Mouse (Mus musculus): ENCODE data around the gene Lbx2.

The Lbx2 gene

GRCm38 (mm10) chr6:83108762-83109668 lies 22.8 kb downstream of the Lbx2 start, which contains the start of gene Mrpl53:
Gene Mrpl53 (plus strand): TSS chr6:83109040.
- peak; percentile 91 for DNase-seq (ENCODE audit: low read depth)

- no peak for DNase-seq (ENCODE audit: low read depth)
Observed at GRCm38 (mm10) chr6:83111510-83112136, 25.5 kb downstream of the Lbx2 start.

GRCm38 (mm10) chr6:83115011-83115671 lies 29.0 kb downstream of the Lbx2 start, which contains the start of gene Mogs:
Gene Mogs (plus strand): TSS chr6:83115496.
- DNase-seq (ENCODE audit: low read depth), result peak; percentile 97

GRCm38 (mm10) chr6:83115682-83116372 lies 29.7 kb downstream of the Lbx2 start:
- no peak for DNase-seq (ENCODE audit: low read depth)

GRCm38 (mm10) chr6:83116373-83117164 lies 30.4 kb downstream of the Lbx2 start:
- DNase-seq (ENCODE audit: low read depth), result no peak

GRCm38 (mm10) chr6:83117165-83117438 lies 30.9 kb downstream of the Lbx2 start:
- no peak for DNase-seq (ENCODE audit: low read depth)

GRCm38 (mm10) chr6:83117616-83118015 lies 31.4 kb downstream of the Lbx2 start:
- no peak for DNase-seq (ENCODE audit: low read depth)

- no peak for DNase-seq (ENCODE audit: low read depth)
Observed at GRCm38 (mm10) chr6:83118369-83118768, 32.2 kb downstream of the Lbx2 start.

GRCm38 (mm10) chr6:83118825-83119733 lies 32.9 kb downstream of the Lbx2 start:
- DNase-seq (ENCODE audit: low read depth), result no peak

GRCm38 (mm10) chr6:83119734-83120051 lies 33.5 kb downstream of the Lbx2 start:
- DNase-seq (ENCODE audit: low read depth), result no peak

GRCm38 (mm10) chr6:83120930-83121862 lies 35.0 kb downstream of the Lbx2 start, which contains the start of gene Wbp1:
Gene Wbp1 (minus strand): TSS chr6:83121559.
- DNase-seq (ENCODE audit: low read depth), result peak; percentile 99

- no peak for DNase-seq (ENCODE audit: low read depth)
Observed at GRCm38 (mm10) chr6:83121863-83122710, 35.9 kb downstream of the Lbx2 start.

GRCm38 (mm10) chr6:83122961-83123360 lies 36.8 kb downstream of the Lbx2 start:
- no peak for DNase-seq (ENCODE audit: low read depth)

- peak; percentile 99 for DNase-seq (ENCODE audit: low read depth)
Observed at GRCm38 (mm10) chr6:83124851-83125312, 38.7 kb downstream of the Lbx2 start.

GRCm38 (mm10) chr6:83125331-83125730 lies 39.2 kb downstream of the Lbx2 start, which contains the start of gene Ino80b:
Gene Ino80b (minus strand): TSS chr6:83125431.
- no peak for DNase-seq (ENCODE audit: low read depth)

- no peak for DNase-seq (ENCODE audit: low read depth)
Observed at GRCm38 (mm10) chr6:83127419-83127818, 41.3 kb downstream of the Lbx2 start.

- DNase-seq (ENCODE audit: low read depth), result peak; percentile 49
Observed at GRCm38 (mm10) chr6:83131469-83132034, 45.4 kb downstream of the Lbx2 start.
